Comparison of ENCODE assay signal across 9 mouse cellular contexts in the genomic region with DNA sequence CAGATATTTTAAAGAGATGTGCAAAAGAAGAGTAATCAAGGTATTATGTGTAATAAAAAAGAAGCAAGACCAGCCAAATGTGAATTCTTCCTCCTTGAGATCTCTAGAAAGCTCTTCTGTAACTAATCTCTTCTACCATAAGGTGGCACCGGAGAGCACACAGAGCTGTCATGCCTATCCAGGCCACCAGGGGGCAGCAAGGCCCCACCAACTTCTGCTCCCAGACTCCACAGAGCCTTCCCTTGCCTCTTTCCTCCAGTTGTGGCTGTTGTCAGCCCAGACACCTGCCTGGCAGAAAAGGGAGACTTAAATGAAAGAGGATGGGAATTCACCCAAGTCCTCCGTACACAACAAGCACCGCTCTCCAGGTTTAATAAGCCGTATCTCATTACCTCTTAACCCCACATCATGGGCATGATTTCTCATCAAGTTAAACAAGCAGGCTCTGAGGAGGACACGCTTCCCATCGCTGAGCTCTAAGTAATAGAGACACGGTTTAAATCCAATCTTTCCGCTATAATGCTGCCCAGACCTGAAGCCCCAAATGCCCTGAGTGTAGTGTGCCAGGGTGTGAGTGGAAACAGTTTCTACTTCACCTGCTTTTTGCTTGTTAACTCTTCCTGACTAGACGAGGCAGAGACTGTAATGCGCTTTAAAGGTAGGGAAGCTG. TPM values are rescaled to one million over a fixed set of nuclear protein-coding genes. Genes with fewer than 3 reads are reported as not detected.
A peak's percentile ranks its signal among the peaks of the same experiment; 100 is the strongest.
DNase-seq lines count a peak whose midpoint lies in the region; ATAC-seq and TF ChIP-seq lines count a peak whose summit lies in the region.
"Had no signal": no experiment of that assay in that cellular context is flagged by ENCODE, and none has a peak within 500 bp of the region (broad histone marks: within the 10 kb centered on the region; RNA-seq: fewer than 3 reads in every experiment).

No protein-coding gene starts in this region.

- no peak for ATAC-seq in heart, embryonic 12.5 days (ENCODE audit: insufficient number of reproducible peaks, low FRiP score)
- 0 out of 2 replicates have a peak, but pooled peaks have one; percentile 36 for ATAC-seq in forebrain, embryonic 13.5 days
- ATAC-seq in hindbrain, embryonic 14.5 days (ENCODE audit: low FRiP score), result peak; percentile 27; the same call in 1 of the 2 replicates
- ATAC-seq in midbrain, postnatal 0 days (ENCODE audit: low FRiP score), result no peak

- WGBS in heart, embryonic 12.5 days, result 68% methylated on average over 10 of the region's 10 CpGs
- WGBS in forebrain, embryonic 13.5 days, result 69% methylated on average over 10 of the region's 10 CpGs
- 68% methylated on average over 10 of the region's 10 CpGs for whole genome bisulfite sequencing in hindbrain, embryonic 14.5 days
- 54% methylated on average over 10 of the region's 10 CpGs for WGBS in midbrain, postnatal 0 days

- TF ChIP-seq CTCF in midbrain, postnatal 0 days (IDR thresholded peaks at IDR 0.05), result peak; percentile 100

- no peak overlapping the region for H3K4me2 ChIP-seq in heart, embryonic 12.5 days
- no peak overlapping the region for H3K4me2 ChIP-seq in forebrain, embryonic 13.5 days
- no peak overlapping the region for H3K4me2 ChIP-seq in hindbrain, embryonic 14.5 days (replicated peaks)
- no peak overlapping the region for H3K4me2 ChIP-seq in midbrain, postnatal 0 days (ENCODE audit: low read depth, low read length, poor library complexity, severe bottlenecking)

- no peaks in the 10 kb centered on the region for H3K4me1 ChIP-seq in heart, embryonic 12.5 days (replicated peaks)
- H3K4me1 ChIP-seq in forebrain, embryonic 13.5 days, result no peaks in the 10 kb centered on the region
- H3K4me1 ChIP-seq in hindbrain, embryonic 14.5 days (replicated peaks; ENCODE audit: control insufficient read depth, insufficient read depth, low read length), result no peaks in the 10 kb centered on the region
- H3K4me1 ChIP-seq in midbrain, postnatal 0 days (ENCODE audit: insufficient read depth, low read length), result no peaks in the 10 kb centered on the region

- H3K9ac ChIP-seq in heart, embryonic 12.5 days, result no peak overlapping the region
- no peak overlapping the region for H3K9ac ChIP-seq in forebrain, embryonic 13.5 days
- H3K9ac ChIP-seq in hindbrain, embryonic 14.5 days, result no peak overlapping the region
- H3K9ac ChIP-seq in midbrain, postnatal 0 days (replicated peaks; ENCODE audit: low read length, poor library complexity, severe bottlenecking), result no peak overlapping the region

- H3K36me3 ChIP-seq in heart, embryonic 12.5 days, result no peaks in the 10 kb centered on the region
- H3K36me3 ChIP-seq in forebrain, embryonic 13.5 days (ENCODE audit: poor library complexity, severe bottlenecking), result no peaks in the 10 kb centered on the region
- no peaks in the 10 kb centered on the region for H3K36me3 ChIP-seq in hindbrain, embryonic 14.5 days (replicated peaks; ENCODE audit: control insufficient read depth, insufficient read depth)
- H3K36me3 ChIP-seq in midbrain, postnatal 0 days (ENCODE audit: insufficient read depth, low read length), result no peaks in the 10 kb centered on the region

- H3K4me3 ChIP-seq in heart, embryonic 12.5 days, result no peak overlapping the region
- no peak overlapping the region for H3K4me3 ChIP-seq in forebrain, embryonic 13.5 days
- no peak overlapping the region for H3K4me3 ChIP-seq in hindbrain, embryonic 14.5 days (replicated peaks; ENCODE audit: low read length)
- no peak overlapping the region for H3K4me3 ChIP-seq in midbrain, postnatal 0 days (ENCODE audit: low read depth, low read length)

- no peak overlapping the region for H3K27ac ChIP-seq in heart, embryonic 12.5 days (ENCODE audit: poor library complexity, severe bottlenecking)
- no peak overlapping the region for H3K27ac ChIP-seq in forebrain, embryonic 13.5 days
- no peak overlapping the region for H3K27ac ChIP-seq in hindbrain, embryonic 14.5 days
- H3K27ac ChIP-seq in midbrain, postnatal 0 days (ENCODE audit: low read depth, low read length), result no peak overlapping the region

- DNase-seq in heart, adult 18-20 months, result peak; percentile 64 to 86
- DNase-seq in brain, embryonic 18.5 days (ENCODE audit: low read depth, low spot score), result peak; percentile 24
- DNase-seq in hindbrain, embryonic 14.5 days (ENCODE audit: low spot score), result peak; percentile 87
- DNase-seq in left cerebral cortex, adult 9 months (ENCODE audit: low spot score in 2 of 2), result peak; percentile 36 to 88
- DNase-seq in midbrain, postnatal 0 days (ENCODE audit: low spot score), result peak; percentile 80
- peak; percentile 26 to 65 for DNase-seq in spleen, postnatal 10 days (ENCODE audit: low spot score in 2 of 2)

- no peaks in the 10 kb centered on the region for H3K9me3 ChIP-seq in heart, embryonic 12.5 days (replicated peaks)
- no peaks in the 10 kb centered on the region for H3K9me3 ChIP-seq in forebrain, embryonic 13.5 days (replicated peaks)
- no peaks in the 10 kb centered on the region for H3K9me3 ChIP-seq in hindbrain, embryonic 14.5 days (ENCODE audit: control insufficient read depth, low read length)
- H3K9me3 ChIP-seq in midbrain, postnatal 0 days (ENCODE audit: low read length), result no peaks in the 10 kb centered on the region

- H3K27me3 ChIP-seq in heart, embryonic 12.5 days (replicated peaks), result peaks cover 6% of the 10 kb centered on the region
- no peaks in the 10 kb centered on the region for H3K27me3 ChIP-seq in forebrain, embryonic 13.5 days
- H3K27me3 ChIP-seq in hindbrain, embryonic 14.5 days (ENCODE audit: control insufficient read depth, insufficient read depth, low read length), result no peaks in the 10 kb centered on the region
- H3K27me3 ChIP-seq in midbrain, postnatal 0 days (ENCODE audit: insufficient read depth, low read length), result no peaks in the 10 kb centered on the region

RNA-seq across cellular contexts. Expression of gene Asic2, which starts 28.1 kb away (rescaled TPM):
- total RNA-seq in heart, adult 18-20 months (2021), result not detected
- 0.06 and 0.12 TPM in 2 replicates for polyA plus RNA-seq in heart, embryonic 12.5 days (2016; fragmentation: Nextera tagmentation; extraction: Ambion mirVana)
- 2.3 and 2.9 TPM in 2 replicates for polyA plus RNA-seq in forebrain, embryonic 13.5 days (2015; fragmentation: Nextera tagmentation; extraction: Ambion mirVana)
- polyA plus RNA-seq in hindbrain, embryonic 14.5 days (2014; fragmentation: Nextera tagmentation; extraction: Ambion mirVana), result 12.4 and 14.7 TPM in 2 replicates
- 60.2 and 63.8 TPM in 2 replicates for total RNA-seq in midbrain, postnatal 0 days (2014; rRNA removed)
- polyA plus RNA-seq in midbrain, postnatal 0 days (2015; fragmentation: Nextera tagmentation; extraction: Ambion mirVana), result 19.8 and 20.3 TPM in 2 replicates

RNA-seq across cellular contexts. Expression of gene Ccl2, which starts 39.1 kb away (rescaled TPM):
- 1 to 10 TPM in 1 of 2 experiments, under 1 TPM in 1; 0.49 to 1.1 TPM for total RNA-seq in heart, adult 18-20 months (2021)
- polyA plus RNA-seq in heart, embryonic 12.5 days (2016; fragmentation: Nextera tagmentation; extraction: Ambion mirVana), result 8.0 and 8.8 TPM in 2 replicates
- 0.72 and 0.76 TPM in 2 replicates for polyA plus RNA-seq in forebrain, embryonic 13.5 days (2015; fragmentation: Nextera tagmentation; extraction: Ambion mirVana)
- polyA plus RNA-seq in hindbrain, embryonic 14.5 days (2014; fragmentation: Nextera tagmentation; extraction: Ambion mirVana), result 0.78 TPM in 1 of 2 replicates, not detected in the other
- 0.24 TPM in 1 of 2 replicates, not detected in the other for total RNA-seq in midbrain, postnatal 0 days (2014; rRNA removed)
- 1.1 and 1.2 TPM in 2 replicates for polyA plus RNA-seq in midbrain, postnatal 0 days (2015; fragmentation: Nextera tagmentation; extraction: Ambion mirVana)

RNA-seq across cellular contexts. Expression of gene Gm17268, which starts 42.1 kb away (rescaled TPM):
- not detected for total RNA-seq in heart, adult 18-20 months (2021)
- polyA plus RNA-seq in heart, embryonic 12.5 days (2016; fragmentation: Nextera tagmentation; extraction: Ambion mirVana), result not detected in 2 replicates
- not detected in 2 replicates for polyA plus RNA-seq in forebrain, embryonic 13.5 days (2015; fragmentation: Nextera tagmentation; extraction: Ambion mirVana)
- not detected in 2 replicates for polyA plus RNA-seq in hindbrain, embryonic 14.5 days (2014; fragmentation: Nextera tagmentation; extraction: Ambion mirVana)
- total RNA-seq in midbrain, postnatal 0 days (2014; rRNA removed), result not detected in 2 replicates
- not detected in 2 replicates for polyA plus RNA-seq in midbrain, postnatal 0 days (2015; fragmentation: Nextera tagmentation; extraction: Ambion mirVana)
- polyA plus RNA-seq: stomach, embryonic 16.5 days had no signal

RNA-seq across cellular contexts. Expression of gene Ccl7, which starts 49.2 kb away (rescaled TPM):
- total RNA-seq in heart, adult 18-20 months (2021), result under 1 TPM in 1 of 2 experiments, not detected in 1; 0.45 TPM
- 2.6 and 3.9 TPM in 2 replicates for polyA plus RNA-seq in heart, embryonic 12.5 days (2016; fragmentation: Nextera tagmentation; extraction: Ambion mirVana)
- polyA plus RNA-seq in forebrain, embryonic 13.5 days (2015; fragmentation: Nextera tagmentation; extraction: Ambion mirVana), result not detected in 2 replicates
- 0.90 and 1.9 TPM in 2 replicates for polyA plus RNA-seq in hindbrain, embryonic 14.5 days (2014; fragmentation: Nextera tagmentation; extraction: Ambion mirVana)
- 2.0 TPM in 1 of 2 replicates, not detected in the other for total RNA-seq in midbrain, postnatal 0 days (2014; rRNA removed)
- polyA plus RNA-seq in midbrain, postnatal 0 days (2015; fragmentation: Nextera tagmentation; extraction: Ambion mirVana), result 1.5 and 2.2 TPM in 2 replicates

Comparison
In these comparisons a context has a peak if more than half of its experiments do, and no peak if none do; other contexts are left out.
1. DNase-seq: peak in every context shown above with its lines; median percentile 87 in hindbrain, embryonic 14.5 days; 80 in midbrain, postnatal 0 days; 75 in heart, adult 18-20 months; 62 in left cerebral cortex, adult 9 months; 46 in spleen, postnatal 10 days; 24 in brain, embryonic 18.5 days.
2. ATAC-seq: peak in forebrain, embryonic 13.5 days (single experiment) and hindbrain, embryonic 14.5 days (single experiment); none in heart, embryonic 12.5 days (single experiment) and midbrain, postnatal 0 days (single experiment).